Mouse (Mus musculus): ENCODE data around the gene Foxo6. TPM values are rescaled to one million over a fixed set of nuclear protein-coding genes. Genes with fewer than 3 reads are reported as not detected.

Foxo6 gene
- 0.39 and 1.1 TPM in 2 replicates for polyA plus RNA-seq (2014; fragmentation: Nextera tagmentation; extraction: Ambion mirVana)

- Histone ChIP-seq H3K4me3 (ENCODE audit: low read depth, low read length) (peak within 1 kb of the TSS; percentile 65), H3K27me3 (ENCODE audit: control insufficient read depth, insufficient read depth, low read length) (peaks cover 39% of the 10 kb centered on the region), H3K4me2 (ENCODE audit: low read depth, low read length, severe bottlenecking) (peak within 1 kb of the TSS; percentile 100), H3K4me1 (replicated peaks; ENCODE audit: control insufficient read depth, insufficient read depth, low read length) (peaks cover 17% of the 10 kb centered on the region), H3K9me3 (ENCODE audit: control insufficient read depth, low read length) (no peaks in the 10 kb centered on the region), H3K36me3 (ENCODE audit: control insufficient read depth, insufficient read depth, low read length) (no peaks in the 10 kb centered on the region), H3K9ac (ENCODE audit: low read length) (peak within 1 kb of the TSS; percentile 70), H3K27ac (ENCODE audit: low read depth, low read length) (no peak within 1 kb of the TSS)
- ATAC-seq (replicated peaks; ENCODE audit: low FRiP score) (peak; percentile 90), DNase-seq (ENCODE audit: low spot score) (peak; percentile 98)
- WGBS, result 1% methylated on average over 72 of the region's 99 CpGs
Measured at GRCm38 (mm10) chr4:120287290-120288111, at the start of gene Foxo6. TSS of gene Foxo6 (minus strand) at chr4:120287349.

DNA sequence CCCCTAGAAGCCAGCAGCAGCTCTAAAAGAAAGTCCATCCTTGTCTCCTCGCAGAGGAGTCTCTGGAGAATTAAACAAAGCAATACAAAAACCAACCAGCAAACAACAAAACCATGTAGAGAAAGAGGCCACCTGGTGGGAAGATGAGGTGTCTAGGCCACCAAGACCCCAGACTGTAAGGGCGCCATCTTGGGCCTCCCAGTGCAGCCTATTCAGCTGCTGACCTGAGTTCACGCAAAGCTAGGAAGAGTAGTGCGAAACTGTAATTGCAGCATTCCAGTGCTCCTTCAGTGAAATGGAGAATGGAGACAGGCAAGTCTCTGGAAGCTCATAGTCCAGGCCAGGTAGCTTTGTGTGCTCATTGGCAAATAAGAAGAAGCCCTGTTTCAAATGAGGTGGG is 47.2 kb upstream of the Foxo6 start:
- Histone ChIP-seq H3K9ac (ENCODE audit: low read length) (no peak overlapping the region), H3K27me3 (ENCODE audit: control insufficient read depth, insufficient read depth, low read length) (no peaks in the 10 kb centered on the region), H3K27ac (ENCODE audit: low read depth, low read length) (no peak overlapping the region), H3K9me3 (ENCODE audit: control insufficient read depth, low read length) (no peaks in the 10 kb centered on the region), H3K36me3 (ENCODE audit: control insufficient read depth, insufficient read depth, low read length) (no peaks in the 10 kb centered on the region), H3K4me2 (ENCODE audit: low read depth, low read length, severe bottlenecking) (no peak overlapping the region), H3K4me1 (replicated peaks; ENCODE audit: control insufficient read depth, insufficient read depth, low read length) (peaks cover 8% of the 10 kb centered on the region; the same call in 1 of the 2 replicates), H3K4me3 (ENCODE audit: low read depth, low read length) (no peak overlapping the region)
- ATAC-seq (replicated peaks; ENCODE audit: low FRiP score) (no peak), DNase-seq (ENCODE audit: low spot score) (no peak)
- WGBS, result 88% methylated on average over 4 of the region's 4 CpGs

- no peak overlapping the region for H3K4me3 ChIP-seq (ENCODE audit: low read depth, low read length)
- no peak for DNase-seq (ENCODE audit: low spot score)
- peak; percentile 55; the same call in 1 of the 2 replicates for ATAC-seq (replicated peaks; ENCODE audit: low FRiP score)
- no peaks in the 10 kb centered on the region for H3K9me3 ChIP-seq (ENCODE audit: control insufficient read depth, low read length)
- H3K27ac ChIP-seq (ENCODE audit: low read depth, low read length), result no peak overlapping the region
- H3K27me3 ChIP-seq (ENCODE audit: control insufficient read depth, insufficient read depth, low read length), result no peaks in the 10 kb centered on the region
- no peak overlapping the region for H3K9ac ChIP-seq (ENCODE audit: low read length)
- H3K4me2 ChIP-seq (ENCODE audit: low read depth, low read length, severe bottlenecking), result peak overlapping the region; percentile 6; the same call in 1 of the 2 replicates
- WGBS, result 20% methylated on average over 11 of the region's 11 CpGs
- H3K36me3 ChIP-seq (ENCODE audit: control insufficient read depth, insufficient read depth, low read length), result no peaks in the 10 kb centered on the region
- peaks cover 8% of the 10 kb centered on the region; the same call in 1 of the 2 replicates for H3K4me1 ChIP-seq (replicated peaks; ENCODE audit: control insufficient read depth, insufficient read depth, low read length)
Measured at GRCm38 (mm10) chr4:120332934-120333421, 45.8 kb upstream of the Foxo6 start.

- no peak overlapping the region for H3K27ac ChIP-seq (ENCODE audit: low read depth, low read length)
- 24% methylated on average over 7 of the region's 7 CpGs for WGBS
- H3K27me3 ChIP-seq (ENCODE audit: control insufficient read depth, insufficient read depth, low read length), result no peaks in the 10 kb centered on the region
- H3K4me3 ChIP-seq (ENCODE audit: low read depth, low read length), result no peak overlapping the region
- no peak overlapping the region for H3K4me2 ChIP-seq (ENCODE audit: low read depth, low read length, severe bottlenecking)
- no peak for DNase-seq (ENCODE audit: low spot score)
- peaks cover 8% of the 10 kb centered on the region; the same call in 1 of the 2 replicates for H3K4me1 ChIP-seq (replicated peaks; ENCODE audit: control insufficient read depth, insufficient read depth, low read length)
- no peak; the same call in 1 of the 2 replicates for ATAC-seq (replicated peaks; ENCODE audit: low FRiP score)
- no peak overlapping the region for H3K9ac ChIP-seq (ENCODE audit: low read length)
- no peaks in the 10 kb centered on the region for H3K9me3 ChIP-seq (ENCODE audit: control insufficient read depth, low read length)
- no peaks in the 10 kb centered on the region for H3K36me3 ChIP-seq (ENCODE audit: control insufficient read depth, insufficient read depth, low read length)
Measured at GRCm38 (mm10) chr4:120332405-120332933, 45.3 kb upstream of the Foxo6 start.

GRCm38 (mm10) chr4:120331992-120332391 is 44.8 kb upstream of the Foxo6 start:
- Histone ChIP-seq H3K4me1 (replicated peaks; ENCODE audit: control insufficient read depth, insufficient read depth, low read length) (peaks cover 8% of the 10 kb centered on the region; the same call in 1 of the 2 replicates), H3K27ac (ENCODE audit: low read depth, low read length) (no peak overlapping the region), H3K9me3 (ENCODE audit: control insufficient read depth, low read length) (no peaks in the 10 kb centered on the region), H3K9ac (ENCODE audit: low read length) (no peak overlapping the region), H3K4me3 (ENCODE audit: low read depth, low read length) (no peak overlapping the region), H3K36me3 (ENCODE audit: control insufficient read depth, insufficient read depth, low read length) (no peaks in the 10 kb centered on the region), H3K27me3 (ENCODE audit: control insufficient read depth, insufficient read depth, low read length) (no peaks in the 10 kb centered on the region), H3K4me2 (ENCODE audit: low read depth, low read length, severe bottlenecking) (no peak overlapping the region)
- DNase-seq (ENCODE audit: low spot score) (no peak), ATAC-seq (replicated peaks; ENCODE audit: low FRiP score) (no peak)
- WGBS, result 85% methylated on average over 7 of the region's 7 CpGs

DNA sequence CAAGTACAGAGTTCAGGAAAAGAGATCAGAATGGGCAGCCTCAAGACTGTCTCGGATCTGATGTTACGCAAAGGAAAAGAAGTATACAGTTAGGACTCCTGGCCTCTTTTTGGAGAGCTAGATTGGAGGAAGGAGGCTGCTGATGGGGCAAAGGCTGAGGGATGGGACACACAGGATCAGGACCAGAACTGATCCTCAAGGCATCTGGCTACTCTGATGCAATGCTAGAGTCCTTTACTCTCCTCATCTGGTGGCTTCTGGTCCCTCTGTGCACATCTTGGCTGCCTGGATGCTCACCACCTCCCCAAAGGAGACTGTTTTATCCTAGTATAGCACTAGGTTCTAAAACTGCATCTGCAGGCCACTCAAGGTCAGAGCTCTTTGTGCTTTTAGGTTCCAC is 44.4 kb upstream of the Foxo6 start:
- H3K9ac ChIP-seq (ENCODE audit: low read length), result no peak overlapping the region
- DNase-seq (ENCODE audit: low spot score) (no peak), ATAC-seq (replicated peaks; ENCODE audit: low FRiP score) (no peak)
- H3K4me3 ChIP-seq (ENCODE audit: low read depth, low read length), result no peak overlapping the region
- H3K36me3 ChIP-seq (ENCODE audit: control insufficient read depth, insufficient read depth, low read length), result no peaks in the 10 kb centered on the region
- H3K4me1 ChIP-seq (replicated peaks; ENCODE audit: control insufficient read depth, insufficient read depth, low read length), result peaks cover 8% of the 10 kb centered on the region; the same call in 1 of the 2 replicates
- H3K27ac ChIP-seq (ENCODE audit: low read depth, low read length), result no peak overlapping the region
- H3K9me3 ChIP-seq (ENCODE audit: control insufficient read depth, low read length), result no peaks in the 10 kb centered on the region
- H3K27me3 ChIP-seq (ENCODE audit: control insufficient read depth, insufficient read depth, low read length), result no peaks in the 10 kb centered on the region
- WGBS, result 90% methylated on average over 2 of the region's 2 CpGs
- H3K4me2 ChIP-seq (ENCODE audit: low read depth, low read length, severe bottlenecking), result no peak overlapping the region

GRCm38 (mm10) chr4:120325748-120326147 is 38.6 kb upstream of the Foxo6 start:
- no peak for ATAC-seq (replicated peaks; ENCODE audit: low FRiP score)
- no peak overlapping the region for H3K9ac ChIP-seq (ENCODE audit: low read length)
- H3K4me3 ChIP-seq (ENCODE audit: low read depth, low read length), result no peak overlapping the region
- no peaks in the 10 kb centered on the region for H3K4me1 ChIP-seq (replicated peaks; ENCODE audit: control insufficient read depth, insufficient read depth, low read length)
- H3K27ac ChIP-seq (ENCODE audit: low read depth, low read length), result no peak overlapping the region
- 87% methylated on average over 4 of the region's 4 CpGs for WGBS
- H3K4me2 ChIP-seq (ENCODE audit: low read depth, low read length, severe bottlenecking), result no peak overlapping the region
- H3K36me3 ChIP-seq (ENCODE audit: control insufficient read depth, insufficient read depth, low read length), result no peaks in the 10 kb centered on the region
- DNase-seq (ENCODE audit: low spot score), result no peak
- H3K27me3 ChIP-seq (ENCODE audit: control insufficient read depth, insufficient read depth, low read length), result no peaks in the 10 kb centered on the region
- no peaks in the 10 kb centered on the region for H3K9me3 ChIP-seq (ENCODE audit: control insufficient read depth, low read length)

DNA sequence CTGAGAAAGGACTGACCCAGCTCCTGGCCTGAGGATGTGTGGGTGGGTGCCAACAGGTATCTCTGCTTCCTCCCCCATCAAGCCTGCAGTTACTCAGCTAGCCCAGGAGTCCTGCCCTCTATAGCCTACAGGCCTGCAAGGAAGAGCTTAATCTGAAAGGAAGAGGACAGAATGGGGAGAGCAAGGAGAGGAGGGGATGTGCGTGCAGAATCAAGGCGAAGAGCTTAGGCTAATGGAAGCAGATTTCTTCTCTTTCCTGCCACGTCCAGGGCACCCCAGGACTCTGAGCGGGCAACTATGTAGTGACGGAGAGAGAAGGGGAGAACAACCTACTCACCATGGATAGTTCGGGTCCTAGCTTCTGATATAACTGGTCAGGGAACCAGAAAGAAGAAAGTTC is 37.9 kb upstream of the Foxo6 start:
- Histone ChIP-seq H3K9me3 (ENCODE audit: control insufficient read depth, low read length) (no peaks in the 10 kb centered on the region), H3K4me1 (replicated peaks; ENCODE audit: control insufficient read depth, insufficient read depth, low read length) (no peaks in the 10 kb centered on the region), H3K4me3 (ENCODE audit: low read depth, low read length) (no peak overlapping the region), H3K27me3 (ENCODE audit: control insufficient read depth, insufficient read depth, low read length) (no peaks in the 10 kb centered on the region), H3K36me3 (ENCODE audit: control insufficient read depth, insufficient read depth, low read length) (no peaks in the 10 kb centered on the region), H3K4me2 (ENCODE audit: low read depth, low read length, severe bottlenecking) (no peak overlapping the region), H3K27ac (ENCODE audit: low read depth, low read length) (no peak overlapping the region), H3K9ac (ENCODE audit: low read length) (no peak overlapping the region)
- DNase-seq (ENCODE audit: low spot score) (peak; percentile 22), ATAC-seq (replicated peaks; ENCODE audit: low FRiP score) (no peak)
- 73% methylated on average over 6 of the region's 6 CpGs for WGBS

All from forebrain, embryonic 11.5 days (tissue).